Comparison of ENCODE assay signal across 9 mouse cellular contexts in the genomic region with DNA sequence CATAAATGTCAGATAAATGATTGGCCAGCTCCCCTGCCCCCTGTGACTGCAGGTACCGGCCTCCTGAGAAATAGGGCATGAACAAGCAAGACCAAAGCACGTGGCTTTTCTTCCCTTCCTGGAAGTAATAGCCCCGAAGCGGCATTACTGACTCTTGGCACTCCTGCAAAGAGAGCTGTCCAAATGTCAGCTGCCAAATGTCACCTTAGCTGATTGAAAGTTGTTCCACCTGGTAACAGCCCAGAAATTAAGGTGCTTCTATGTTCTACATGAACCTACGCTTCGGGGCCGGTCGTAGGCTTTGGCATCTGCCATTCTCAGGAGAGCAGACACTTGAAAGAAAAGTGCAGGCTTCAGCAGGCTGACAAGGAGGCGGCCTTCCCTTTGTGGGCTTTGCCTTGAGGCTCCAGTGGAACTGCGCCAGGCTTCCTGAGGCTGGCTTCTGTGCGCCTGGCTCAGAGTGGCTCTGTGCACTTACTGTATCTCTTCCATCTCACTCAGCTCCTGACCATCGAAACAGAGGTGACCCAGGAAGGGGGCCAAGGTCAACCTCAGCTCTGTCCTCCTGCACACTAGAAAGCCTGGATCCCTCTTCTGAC. TPM values are rescaled to one million over a fixed set of nuclear protein-coding genes. Genes with fewer than 3 reads are reported as not detected.
DNase-seq lines count a peak whose midpoint lies in the region; ATAC-seq lines count a peak whose summit lies in the region.
"Had no signal": no experiment of that assay in that cellular context is flagged by ENCODE, and none has a peak within 500 bp of the region (broad histone marks: within the 10 kb centered on the region; RNA-seq: fewer than 3 reads in every experiment).

No protein-coding gene starts in this region.

- ATAC-seq in limb, embryonic 13.5 days (ENCODE audit: low FRiP score, low read depth): no peak
- peak; percentile 48; the same call in 1 of the 2 replicates for ATAC-seq in lung, embryonic 16.5 days (ENCODE audit: low read depth)
- no peak for ATAC-seq in hindbrain, embryonic 13.5 days (ENCODE audit: low FRiP score)

- no peaks in the 10 kb centered on the region for H3K9me3 ChIP-seq in limb, embryonic 13.5 days
- no peaks in the 10 kb centered on the region for H3K9me3 ChIP-seq in limb, embryonic 10.5 days (replicated peaks)
- 0 out of 2 replicates have a peak, but pooled peaks cover 6% of the 10 kb centered on the region for H3K9me3 ChIP-seq in lung, embryonic 16.5 days (ENCODE audit: control insufficient read depth, low read length)
- H3K9me3 ChIP-seq in hindbrain, embryonic 13.5 days: no peaks in the 10 kb centered on the region; the same call in 1 of the 2 replicates

- H3K4me1 ChIP-seq in limb, embryonic 13.5 days: 0 out of 2 replicates have a peak, but pooled peaks cover 6% of the 10 kb centered on the region
- 0 out of 2 replicates have a peak, but pooled peaks cover 7% of the 10 kb centered on the region for H3K4me1 ChIP-seq in limb, embryonic 10.5 days
- H3K4me1 ChIP-seq in lung, embryonic 16.5 days (replicated peaks; ENCODE audit: control insufficient read depth, insufficient read depth, low read length): peaks cover 10% of the 10 kb centered on the region
- H3K4me1 ChIP-seq in hindbrain, embryonic 13.5 days (replicated peaks): peaks cover 9% of the 10 kb centered on the region

- H3K27ac ChIP-seq in limb, embryonic 13.5 days: 0 out of 2 replicates have a peak overlapping the region, but pooled peaks have one; percentile 10
- H3K27ac ChIP-seq in limb, embryonic 10.5 days: no peak overlapping the region; the same call in 1 of the 2 replicates
- no peak overlapping the region for H3K27ac ChIP-seq in lung, embryonic 16.5 days (ENCODE audit: low read length)
- no peak overlapping the region for H3K27ac ChIP-seq in hindbrain, embryonic 13.5 days

- H3K4me2 ChIP-seq in limb, embryonic 13.5 days (replicated peaks): no peak overlapping the region
- H3K4me2 ChIP-seq in lung, embryonic 16.5 days (ENCODE audit: low read depth, low read length): no peak overlapping the region
- H3K4me2 ChIP-seq in hindbrain, embryonic 13.5 days: no peak overlapping the region

- no peak overlapping the region for H3K4me3 ChIP-seq in limb, embryonic 13.5 days
- no peak overlapping the region for H3K4me3 ChIP-seq in limb, embryonic 10.5 days
- no peak overlapping the region for H3K4me3 ChIP-seq in lung, embryonic 16.5 days (ENCODE audit: low read length)
- no peak overlapping the region for H3K4me3 ChIP-seq in hindbrain, embryonic 13.5 days
- H3K4me3 ChIP-seq: myocyte had no signal

- H3K36me3 ChIP-seq in limb, embryonic 13.5 days: no peaks in the 10 kb centered on the region
- H3K36me3 ChIP-seq in limb, embryonic 10.5 days: no peaks in the 10 kb centered on the region
- H3K36me3 ChIP-seq in lung, embryonic 16.5 days (ENCODE audit: control insufficient read depth, insufficient read depth, low read length): no peaks in the 10 kb centered on the region
- no peaks in the 10 kb centered on the region for H3K36me3 ChIP-seq in hindbrain, embryonic 13.5 days

- no peaks in the 10 kb centered on the region for H3K27me3 ChIP-seq in limb, embryonic 13.5 days
- no peaks in the 10 kb centered on the region for H3K27me3 ChIP-seq in limb, embryonic 10.5 days (ENCODE audit: low read depth, poor library complexity, severe bottlenecking)
- no peaks in the 10 kb centered on the region for H3K27me3 ChIP-seq in lung, embryonic 16.5 days (ENCODE audit: control insufficient read depth, insufficient read depth, low read depth, low read length)
- H3K27me3 ChIP-seq in hindbrain, embryonic 13.5 days: no peaks in the 10 kb centered on the region

- no peak overlapping the region for H3K9ac ChIP-seq in limb, embryonic 13.5 days
- no peak overlapping the region for H3K9ac ChIP-seq in lung, embryonic 16.5 days (ENCODE audit: low read length)
- no peak overlapping the region for H3K9ac ChIP-seq in hindbrain, embryonic 13.5 days

- WGBS in limb, embryonic 13.5 days: 72% methylated on average over 12 of the region's 12 CpGs
- WGBS in limb, embryonic 10.5 days: 83% methylated on average over 12 of the region's 12 CpGs
- WGBS in lung, embryonic 16.5 days: 44% methylated on average over 12 of the region's 12 CpGs
- 81% methylated on average over 12 of the region's 12 CpGs for WGBS in hindbrain, embryonic 13.5 days

- DNase-seq in limb, embryonic 10.5 days (ENCODE audit: low spot score): no peak
- DNase-seq in brain, adult 2 months (ENCODE audit: low read depth, low spot score): peak; percentile 90
- peak; percentile 80 to 83 for DNase-seq in cerebellum, postnatal 36 days
- no peak for DNase-seq in frontal cortex, postnatal 36 days (ENCODE audit: low spot score in 2 of 2)
- no peak for DNase-seq in right cerebral cortex, postnatal 10 days (ENCODE audit: low spot score in 2 of 2)

RNA-seq across cellular contexts. Expression of gene Kdm8, which starts 16.9 kb away (rescaled TPM):
- polyA plus RNA-seq in limb, embryonic 13.5 days (2015; fragmentation: Nextera tagmentation; extraction: Ambion mirVana): 11.1 and 12.5 TPM in 2 replicates
- 18.7 and 19.5 TPM in 2 replicates for polyA plus RNA-seq in limb, embryonic 10.5 days (2016; fragmentation: Nextera tagmentation; extraction: Ambion mirVana)
- polyA plus RNA-seq in lung, embryonic 16.5 days (2015; fragmentation: Nextera tagmentation; extraction: Ambion mirVana): 12.4 and 13.1 TPM in 2 replicates
- polyA plus RNA-seq in hindbrain, embryonic 13.5 days (2015; fragmentation: Nextera tagmentation; extraction: Ambion mirVana): 5.4 and 5.9 TPM in 2 replicates

Comparison
In these comparisons a context has a peak if more than half of its experiments do, and no peak if none do; other contexts are left out.
1. DNase-seq: peak in brain, adult 2 months (single experiment) and cerebellum, postnatal 36 days (2 of 2); none in limb, embryonic 10.5 days (single experiment), frontal cortex, postnatal 36 days (0 of 2) and right cerebral cortex, postnatal 10 days (0 of 2).